Mouse (Mus musculus) liver, embryonic 11.5 days (tissue): Measurements from ENCODE around the gene Pld5. TPM values are rescaled to one million over a fixed set of nuclear protein-coding genes. Genes with fewer than 3 reads are reported as not detected.
"Not testable (repeated sequence)": the region's sequence is repeated elsewhere in the genome, so short reads cannot be mapped to it uniquely, and the experiment has no call there.

Source experiments
- ATAC-seq: fragments of 200-750 bp; cut with Nextera tagmentation; replicated peaks from 2 replicates; pipeline ENCODE4 v1.8.0; 2017; ENCODE audit warnings: moderate number of reproducible peaks, mild to moderate bottlenecking, moderate TSS enrichment, moderate library complexity; ENCODE audit not compliant: low FRiP score
- DNase-seq: peaks from one replicate; pipeline ENCODE4 v3.0.0-alpha.2; 2017; ENCODE audit warnings: low spot score
- H3K27ac ChIP-seq: fragments of 300-500 bp; sonication (generic); 2 replicates; pipeline ENCODE4 v1.5.1; 2014; ENCODE audit warnings: mild to moderate bottlenecking, low read depth, low read length, control low read depth
- H3K27me3 ChIP-seq: fragments of 300-500 bp; sonication (generic); replicated peaks from 2 replicates; pipeline ENCODE4 v1.6.1; 2014; ENCODE audit warnings: low read length, mixed read lengths; ENCODE audit not compliant: control insufficient read depth, insufficient read depth
- H3K36me3 ChIP-seq: fragments of 300-500 bp; sonication (generic); 2 replicates; pipeline ENCODE4 v1.6.1; 2014; ENCODE audit warnings: mild to moderate bottlenecking, low read length, moderate library complexity, mixed read lengths; ENCODE audit not compliant: control insufficient read depth, insufficient read depth
- H3K4me1 ChIP-seq: fragments of 300-500 bp; sonication (generic); replicated peaks from 2 replicates; pipeline ENCODE4 v1.6.1; 2014; ENCODE audit warnings: low read length, mixed read lengths; ENCODE audit not compliant: control insufficient read depth, insufficient read depth
- H3K4me2 ChIP-seq: fragments of 300-500 bp; sonication (generic); 2 replicates; pipeline ENCODE4 v1.6.1; 2014; ENCODE audit warnings: mild to moderate bottlenecking, control low read depth, moderate library complexity
- H3K4me3 ChIP-seq: fragments of 300-500 bp; sonication (generic); 2 replicates; pipeline ENCODE4 v1.5.1; 2014; ENCODE audit warnings: low read depth, low read length, control low read depth
- H3K9ac ChIP-seq: fragments of 300-500 bp; sonication (generic); 2 replicates; pipeline ENCODE4 v1.6.1; 2014; ENCODE audit warnings: low read depth, low read length, control low read depth
- H3K9me3 ChIP-seq: fragments of 300-500 bp; sonication (generic); 2 replicates; pipeline ENCODE4 v1.6.1; 2016; ENCODE audit warnings: low read length, inconsistent platforms, mixed read lengths; ENCODE audit not compliant: control insufficient read depth
- WGBS: fragments of 180-500 bp; shearing (Covaris S2); extraction: QIAGEN DNeasy Blood & Tissue Kit; methylation state at CpG from one replicate; pipeline ENCODE4 v1.1.7; 2014; 5-methylcytosine and 5-hydroxymethylcytosine counted together
- polyA plus RNA-seq: library from polyadenylated mRNA; unstranded; fragments of >200 nt; fragmentation: Nextera tagmentation; extraction: Ambion mirVana; gene quantifications from 2 replicates; pipeline ENCODE4 v1.2.1, GENCODE M21; 2014

Pld5 gene
- polyA plus RNA-seq, 1 experiment from 2014 or later, result 0.37 TPM

GRCm38 (mm10) chr1:175988912-175989311 is 286.2 kb downstream of the Pld5 start:
- H3K36me3 ChIP-seq, result no peaks in the 10 kb centered on the region
- no peaks in the 10 kb centered on the region for H3K4me1 ChIP-seq
- WGBS, result 83% methylated on average over 4 of the region's 4 CpGs
- no peak for DNase-seq
- no peak overlapping the region for H3K4me3 ChIP-seq
- ATAC-seq, result no peak
- no peaks in the 10 kb centered on the region for H3K9me3 ChIP-seq
- no peak overlapping the region for H3K9ac ChIP-seq
- no peak overlapping the region for H3K4me2 ChIP-seq
- H3K27ac ChIP-seq, result no peak overlapping the region
- no peaks in the 10 kb centered on the region for H3K27me3 ChIP-seq

- H3K27ac ChIP-seq, result no peak overlapping the region
- H3K9ac ChIP-seq, result no peak overlapping the region
- no peak for ATAC-seq
- H3K4me3 ChIP-seq, result no peak overlapping the region
- no peaks in the 10 kb centered on the region for H3K9me3 ChIP-seq
- H3K4me1 ChIP-seq, result no peaks in the 10 kb centered on the region
- H3K36me3 ChIP-seq, result no peaks in the 10 kb centered on the region
- WGBS, result 88% methylated on average over 5 of the region's 5 CpGs
- DNase-seq, result no peak
- H3K27me3 ChIP-seq, result no peaks in the 10 kb centered on the region
- no peak overlapping the region for H3K4me2 ChIP-seq
Observed at GRCm38 (mm10) chr1:175988448-175988847, 286.7 kb downstream of the Pld5 start.

- H3K9ac ChIP-seq, H3K4me3 ChIP-seq, H3K4me1 ChIP-seq, H3K27me3 ChIP-seq, H3K4me2 ChIP-seq, H3K9me3 ChIP-seq, DNase-seq, H3K27ac ChIP-seq, ATAC-seq, H3K36me3 ChIP-seq: not testable (repeated sequence)
- WGBS, result 87% methylated on average over 7 of the region's 7 CpGs
Observed at GRCm38 (mm10) chr1:175979014-175979413, 296.1 kb downstream of the Pld5 start, which contains the start of gene Rbm8a2. Gene Rbm8a2 (minus strand): TSS chr1:175979114.

DNA sequence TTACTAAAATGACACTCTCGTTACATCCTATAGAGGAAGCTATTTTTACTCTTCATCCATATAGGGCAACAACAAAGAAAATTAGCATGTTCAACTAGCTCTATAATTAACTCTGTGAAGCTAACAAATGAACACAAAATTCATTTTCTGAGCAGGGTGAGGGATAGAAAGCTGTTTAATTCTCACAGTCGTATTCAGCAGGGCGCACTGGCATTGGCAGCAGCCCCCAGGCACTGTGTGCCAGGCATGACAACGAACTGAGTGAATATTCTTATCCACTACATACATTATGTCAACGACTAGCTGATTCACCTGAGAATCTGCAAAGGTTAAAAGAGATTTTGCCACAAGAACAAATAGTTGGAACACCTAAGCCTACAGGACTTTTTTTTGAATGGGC is 304.4 kb downstream of the Pld5 start:
- no peak overlapping the region for H3K4me3 ChIP-seq
- no peaks in the 10 kb centered on the region for H3K9me3 ChIP-seq
- DNase-seq (no peak), ATAC-seq (no peak)
- WGBS, result 85% methylated on average over 5 of the region's 5 CpGs
- H3K36me3 ChIP-seq, result no peaks in the 10 kb centered on the region
- H3K4me2 ChIP-seq, result no peak overlapping the region
- H3K27me3 ChIP-seq, result no peaks in the 10 kb centered on the region
- H3K4me1 ChIP-seq, result no peaks in the 10 kb centered on the region
- H3K9ac ChIP-seq, result no peak overlapping the region
- no peak overlapping the region for H3K27ac ChIP-seq

- H3K4me1 ChIP-seq, result no peaks in the 10 kb centered on the region
- H3K9ac ChIP-seq, result no peak overlapping the region
- no peaks in the 10 kb centered on the region for H3K27me3 ChIP-seq
- WGBS, result 85% methylated on average over 5 of the region's 5 CpGs
- no peaks in the 10 kb centered on the region for H3K36me3 ChIP-seq
- H3K27ac ChIP-seq, result no peak overlapping the region
- no peak for DNase-seq
- H3K4me2 ChIP-seq, result no peak overlapping the region
- no peak overlapping the region for H3K4me3 ChIP-seq
- ATAC-seq, result no peak
- no peaks in the 10 kb centered on the region for H3K9me3 ChIP-seq
Observed at GRCm38 (mm10) chr1:175967004-175967745, 307.9 kb downstream of the Pld5 start.

- H3K4me2 ChIP-seq, result no peak overlapping the region
- no peaks in the 10 kb centered on the region for H3K4me1 ChIP-seq
- no peak overlapping the region for H3K27ac ChIP-seq
- no peak overlapping the region for H3K4me3 ChIP-seq
- no peak for DNase-seq
- no peaks in the 10 kb centered on the region for H3K9me3 ChIP-seq
- no peaks in the 10 kb centered on the region for H3K27me3 ChIP-seq
- no peak for ATAC-seq
- H3K9ac ChIP-seq, result no peak overlapping the region
- 85% methylated on average over 2 of the region's 2 CpGs for WGBS
- no peaks in the 10 kb centered on the region for H3K36me3 ChIP-seq
Observed at GRCm38 (mm10) chr1:175961786-175962185, 313.3 kb downstream of the Pld5 start.

GRCm38 (mm10) chr1:175950851-175951250 is 324.3 kb downstream of the Pld5 start:
- DNase-seq, result no peak
- Histone ChIP-seq H3K9me3 (no peaks in the 10 kb centered on the region), H3K27me3 (no peaks in the 10 kb centered on the region), H3K4me3 (no peak overlapping the region), H3K4me2 (no peak overlapping the region), H3K36me3 (no peaks in the 10 kb centered on the region), H3K27ac (no peak overlapping the region), H3K9ac (no peak overlapping the region), H3K4me1 (no peaks in the 10 kb centered on the region)
- 87% methylated on average over 2 of the region's 2 CpGs for WGBS
- no peak for ATAC-seq

DNA sequence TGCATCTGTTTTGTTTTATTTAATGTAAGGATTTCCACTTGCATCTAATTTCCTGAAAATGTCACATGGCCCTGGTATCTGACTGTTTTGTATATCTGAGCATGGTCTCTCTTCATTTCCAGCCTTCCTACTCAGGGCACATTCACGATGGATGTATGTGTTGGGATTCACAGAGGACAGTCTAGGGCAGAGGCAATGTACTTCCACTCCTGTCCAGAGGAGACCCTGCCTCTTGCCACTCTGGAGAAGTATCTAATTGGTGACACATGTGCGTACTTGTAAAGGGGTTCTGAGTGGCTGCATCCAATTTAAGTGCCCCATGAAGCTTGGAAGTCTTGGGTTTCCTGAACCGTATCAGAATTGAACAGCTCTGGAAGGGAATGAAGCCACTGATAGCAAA is 324.7 kb downstream of the Pld5 start:
- WGBS, result 79% methylated on average over 3 of the region's 3 CpGs
- no peaks in the 10 kb centered on the region for H3K4me1 ChIP-seq
- no peak overlapping the region for H3K27ac ChIP-seq
- H3K9me3 ChIP-seq, result no peaks in the 10 kb centered on the region
- no peaks in the 10 kb centered on the region for H3K27me3 ChIP-seq
- H3K4me2 ChIP-seq, result no peak overlapping the region
- H3K9ac ChIP-seq, result no peak overlapping the region
- DNase-seq, result no peak
- no peaks in the 10 kb centered on the region for H3K36me3 ChIP-seq
- ATAC-seq, result no peak
- no peak overlapping the region for H3K4me3 ChIP-seq

GRCm38 (mm10) chr1:175946718-175947315 is 328.3 kb downstream of the Pld5 start:
- Histone ChIP-seq H3K27ac (no peak overlapping the region), H3K4me3 (no peak overlapping the region), H3K36me3 (no peaks in the 10 kb centered on the region), H3K4me1 (no peaks in the 10 kb centered on the region), H3K9ac (no peak overlapping the region), H3K9me3 (no peaks in the 10 kb centered on the region), H3K27me3 (no peaks in the 10 kb centered on the region), H3K4me2 (no peak overlapping the region)
- ATAC-seq (no peak), DNase-seq (no peak)
- WGBS, result 79% methylated on average over 4 of the region's 4 CpGs
